Mouse (Mus musculus) spleen, postnatal 10 days (tissue): ENCODE results near the gene Sh2d5.

Source experiments
- DNase-seq, 2 experiments: peaks; one replicate each; pipeline ENCODE4 v3.0.0; 2021 to 2022; ENCODE audit warnings: low spot score in 2 of 2

Gene Sh2d5

DNA sequence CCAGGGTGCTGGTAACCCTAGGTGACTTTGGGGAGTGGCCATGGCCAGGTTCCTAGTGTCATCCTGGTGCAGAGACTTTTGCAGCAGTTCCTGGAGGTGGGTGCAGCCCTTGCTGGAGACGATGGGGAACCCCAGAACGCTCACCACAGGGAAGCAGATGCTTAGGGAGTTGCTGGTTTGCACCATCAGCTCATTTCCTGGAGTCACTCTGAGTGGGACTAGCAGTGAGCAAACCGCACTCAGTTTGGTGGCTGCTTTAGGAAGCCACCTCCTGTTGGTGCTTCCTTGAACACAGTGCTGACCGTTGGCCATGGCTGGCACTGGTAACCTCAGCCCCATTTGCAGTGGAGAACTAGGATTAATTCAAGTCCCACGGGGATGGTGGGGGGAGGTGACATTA, 9.3 kb downstream of the Sh2d5 start:
- peak in 1 of 2 experiments; percentile 15 for DNase-seq

DNA sequence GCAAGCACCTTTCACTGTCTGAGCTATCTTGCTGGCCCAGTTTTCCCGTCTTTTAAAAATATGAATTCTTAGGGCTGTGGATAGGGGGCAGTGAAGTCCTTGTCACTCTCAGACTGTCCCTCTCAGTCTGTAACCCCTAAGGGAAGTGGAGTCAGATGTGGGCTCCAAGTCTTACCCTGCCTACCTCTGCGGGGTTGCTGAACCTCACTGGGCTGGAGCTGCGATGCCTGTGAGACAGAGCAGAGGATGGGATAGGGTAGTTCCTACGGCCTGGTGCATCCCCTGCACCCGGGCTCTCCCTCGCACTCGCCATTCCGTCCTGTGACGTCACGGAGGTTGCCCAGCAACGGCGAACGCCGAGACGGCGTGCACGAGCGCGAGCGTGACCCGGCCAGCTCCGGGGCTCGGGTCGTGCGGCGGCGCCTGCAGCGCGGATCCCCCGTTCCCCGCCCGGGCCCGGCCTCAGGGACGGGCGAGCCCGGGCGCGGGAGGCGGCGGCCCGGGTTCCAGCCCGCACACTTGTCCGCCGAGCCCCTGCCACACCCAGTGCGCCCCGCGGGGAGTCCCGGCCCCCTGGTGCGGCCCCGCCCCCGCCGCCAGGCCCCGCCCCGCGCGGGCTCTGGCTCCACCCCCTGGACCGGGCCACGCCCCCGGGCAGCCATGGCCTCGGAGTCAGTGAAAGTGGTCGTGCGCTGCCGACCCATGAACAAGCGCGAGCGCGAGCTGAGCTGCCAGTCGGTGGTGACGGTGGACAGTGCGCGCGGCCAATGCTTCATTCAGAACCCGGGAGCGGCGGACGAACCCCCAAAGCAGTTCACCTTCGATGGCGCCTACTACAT, 11.9 kb downstream of the Sh2d5 start:
- DNase-seq, result peak; percentile 83 to 91

DNA sequence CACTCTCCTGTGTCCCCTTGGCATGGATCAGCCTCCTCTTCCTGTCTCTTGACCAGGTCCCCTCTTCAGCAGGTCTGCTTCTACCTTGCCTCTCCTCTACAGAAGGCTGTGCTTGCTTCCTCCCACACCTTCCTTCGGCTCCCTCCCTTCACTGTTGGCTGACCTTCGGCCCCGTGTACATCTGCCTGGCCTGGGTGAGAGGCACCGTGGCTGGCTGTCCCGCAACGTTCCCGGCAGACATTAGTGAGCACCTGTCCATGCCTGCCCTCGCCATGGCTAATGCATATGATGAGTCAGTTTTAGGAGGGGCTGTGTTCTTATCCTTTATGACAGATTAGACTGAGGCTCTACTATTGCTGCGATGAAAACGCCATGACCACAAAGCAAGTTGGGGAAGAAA, 17.7 kb downstream of the Sh2d5 start:
- no peak for DNase-seq

DNA sequence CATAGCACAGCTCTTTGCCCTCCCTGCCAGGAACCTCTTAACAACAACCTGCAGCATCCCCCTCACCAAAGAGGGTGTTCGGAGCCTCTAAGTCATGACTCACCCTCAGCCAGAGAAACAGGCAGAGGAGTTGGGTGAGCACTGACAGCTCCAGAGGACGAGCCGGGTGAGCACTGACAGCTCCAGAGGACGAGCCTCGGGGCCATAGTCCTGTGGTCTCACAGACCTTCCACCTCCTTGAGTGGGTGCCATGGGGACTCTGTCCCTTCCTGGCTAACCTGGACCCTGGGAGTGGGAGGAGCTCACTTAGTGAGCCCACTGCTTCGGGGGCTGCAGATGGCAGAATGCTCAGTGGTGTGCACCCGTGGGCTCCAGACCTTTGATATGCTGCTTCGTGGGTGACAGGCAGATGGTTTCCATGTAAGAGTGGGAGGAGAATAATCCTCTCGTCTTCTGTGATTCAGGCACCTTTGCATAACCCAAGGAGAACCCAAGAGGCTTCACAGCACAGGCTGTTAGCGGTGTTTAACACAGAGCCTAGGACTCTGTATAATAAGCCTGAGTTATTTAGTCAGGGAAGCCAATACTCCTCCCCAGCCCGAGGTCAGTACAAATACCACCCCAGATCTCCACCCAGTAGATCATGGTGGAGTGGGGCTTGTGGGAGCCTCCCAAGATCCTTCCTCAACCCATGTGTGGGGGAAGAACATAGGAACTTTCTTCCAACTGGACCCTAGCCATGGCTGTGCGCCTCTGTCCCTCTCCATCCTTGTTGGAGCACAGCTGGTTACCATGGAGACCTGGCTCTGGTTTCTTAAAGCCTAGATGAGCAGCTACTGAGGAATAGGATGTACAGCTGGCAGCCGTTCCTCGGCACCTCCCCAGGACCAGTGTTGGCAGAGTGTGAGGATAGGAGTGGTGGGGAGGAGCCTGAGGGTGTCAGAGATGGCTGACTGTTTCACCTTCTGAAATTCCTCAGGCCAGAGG, 22.1 kb downstream of the Sh2d5 start:
- no peak for DNase-seq

- DNase-seq, result no peak
These were observed 28.1 kb downstream of the Sh2d5 start for GRCm38 (mm10) chr4:138278346-138278745.

GRCm38 (mm10) chr4:138282834-138283233, 32.6 kb downstream of the Sh2d5 start:
- peak; percentile 34 to 74 for DNase-seq

DNA sequence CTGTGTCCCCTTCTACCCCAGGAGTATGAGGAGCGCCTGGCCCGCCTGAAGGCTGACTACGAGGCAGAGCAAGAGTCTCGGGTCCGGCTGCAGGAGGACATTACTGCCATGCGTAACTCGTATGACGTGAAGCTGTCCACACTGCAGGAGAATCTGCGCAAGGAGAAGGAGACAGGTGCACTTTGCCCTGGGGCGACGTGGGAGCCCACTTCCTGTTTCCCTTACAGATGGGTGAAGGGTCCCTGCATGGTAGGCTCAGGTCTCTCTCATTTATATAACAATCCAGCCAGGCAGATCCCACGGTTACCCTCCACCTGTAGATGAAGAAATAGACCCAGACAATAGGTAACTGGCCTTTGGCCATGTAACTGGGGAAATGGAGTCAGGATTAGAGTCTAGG, 36.2 kb downstream of the Sh2d5 start:
- DNase-seq, result no peak

DNA sequence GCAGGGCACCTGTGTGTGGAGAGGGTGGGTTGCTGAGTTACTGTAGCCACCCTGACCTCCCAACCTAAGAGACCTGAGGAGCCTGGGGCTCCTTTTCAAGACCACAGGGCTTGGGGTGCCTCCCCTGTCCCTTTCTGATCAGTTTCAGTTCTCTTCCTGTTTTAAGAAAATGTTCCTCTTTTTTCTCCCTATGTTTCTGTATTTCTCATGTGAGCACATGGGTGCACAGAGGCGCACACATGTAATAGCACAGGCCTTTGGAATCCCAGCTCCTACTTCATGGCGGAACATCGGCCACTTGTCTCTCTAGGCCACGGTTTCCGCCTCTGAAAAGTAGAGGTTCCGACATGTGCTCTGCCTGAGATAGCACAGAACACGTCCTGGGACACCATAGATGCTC, 38.5 kb downstream of the Sh2d5 start:
- DNase-seq, result no peak

GRCm38 (mm10) chr4:138292028-138292427, 41.8 kb downstream of the Sh2d5 start:
- no peak for DNase-seq

DNA sequence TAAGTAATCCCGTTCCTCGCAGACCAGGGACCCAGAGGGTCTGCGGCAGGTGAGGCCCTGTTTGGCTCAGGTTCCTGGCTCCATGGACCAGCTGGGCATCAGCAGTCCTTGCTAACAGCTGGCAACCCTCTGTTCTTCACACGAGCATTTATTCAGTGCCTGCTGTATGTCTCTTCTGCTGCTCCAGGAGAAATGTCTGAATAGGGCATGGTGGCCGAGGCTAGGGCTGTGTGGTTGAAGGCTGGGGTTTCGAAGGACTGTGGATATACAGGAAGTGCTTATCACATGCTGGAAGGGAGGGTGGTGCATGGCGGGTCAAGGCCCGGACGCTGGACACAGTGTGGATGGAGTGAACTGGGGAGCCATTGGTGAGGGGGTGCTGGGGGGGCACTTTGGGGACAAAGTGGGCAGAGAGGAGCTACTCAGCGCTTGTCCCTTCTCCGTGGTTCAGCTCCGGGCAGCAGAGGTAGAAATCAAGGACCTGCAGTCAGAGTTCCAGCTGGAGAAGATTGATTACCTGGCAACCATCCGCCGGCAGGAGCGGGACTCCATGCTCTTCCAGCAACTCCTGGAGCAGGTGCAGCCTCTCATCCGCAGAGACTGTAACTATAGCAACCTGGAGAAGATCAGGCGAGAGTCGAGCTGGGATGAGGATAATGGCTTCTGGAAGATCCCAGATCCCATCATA, 43.2 kb downstream of the Sh2d5 start:
- DNase-seq, result no peak

GRCm38 (mm10) chr4:138293949-138294550, 43.8 kb downstream of the Sh2d5 start:
- no peak for DNase-seq

GRCm38 (mm10) chr4:138301271-138301780, 51.1 kb downstream of the Sh2d5 start:
- DNase-seq, result no peak

DNA sequence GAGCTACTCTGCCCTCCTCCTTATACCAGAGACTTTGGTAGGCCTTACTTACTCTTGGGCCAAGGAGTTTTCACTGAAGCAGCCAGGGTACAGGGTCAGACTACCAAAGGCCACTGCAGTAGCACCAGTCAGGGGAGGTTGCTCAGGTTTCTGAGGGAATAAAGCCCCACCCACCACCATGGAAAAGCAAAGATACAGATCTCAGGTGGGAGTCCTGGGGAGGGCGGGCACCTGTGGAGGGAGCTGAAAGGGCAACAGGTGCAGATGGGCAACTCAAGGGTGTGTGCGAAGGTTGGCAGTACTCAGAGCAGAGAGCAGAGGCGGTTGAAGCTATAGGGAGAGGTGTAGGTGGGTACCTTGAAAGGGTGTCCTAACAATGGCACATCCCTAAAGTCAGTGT, 52.8 kb downstream of the Sh2d5 start:
- no peak for DNase-seq

- DNase-seq, result peak in 1 of 2 experiments; percentile 53
These were observed 53.5 kb downstream of the Sh2d5 start for GRCm38 (mm10) chr4:138303742-138304141.

GRCm38 (mm10) chr4:138304340-138305104, 54.3 kb downstream of the Sh2d5 start, which contains the start of gene Ddost:
Gene Ddost, plus strand, starts transcription at chr4:138304730.
- DNase-seq, result peak; percentile 88 to 97

DNA sequence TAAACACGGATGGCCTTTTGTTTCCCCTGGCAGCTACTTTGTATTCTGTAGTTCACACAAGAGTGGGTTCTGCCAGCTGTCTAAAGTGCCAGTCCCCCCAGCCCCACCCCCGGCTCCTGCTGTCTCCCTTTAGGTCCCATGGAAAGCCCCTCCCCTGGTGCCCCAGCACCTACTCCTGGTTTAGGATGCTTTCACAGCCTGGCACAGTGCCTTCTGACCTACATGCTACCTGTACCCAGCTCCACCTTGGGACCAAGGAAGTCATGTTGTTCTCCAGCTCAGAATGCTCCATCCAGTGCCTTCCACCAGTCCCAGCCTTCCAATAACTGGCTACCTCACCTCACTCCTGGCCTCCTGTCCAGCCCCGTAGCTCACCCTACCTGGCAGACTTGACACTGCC, 56.8 kb downstream of the Sh2d5 start:
- no peak for DNase-seq

DNA sequence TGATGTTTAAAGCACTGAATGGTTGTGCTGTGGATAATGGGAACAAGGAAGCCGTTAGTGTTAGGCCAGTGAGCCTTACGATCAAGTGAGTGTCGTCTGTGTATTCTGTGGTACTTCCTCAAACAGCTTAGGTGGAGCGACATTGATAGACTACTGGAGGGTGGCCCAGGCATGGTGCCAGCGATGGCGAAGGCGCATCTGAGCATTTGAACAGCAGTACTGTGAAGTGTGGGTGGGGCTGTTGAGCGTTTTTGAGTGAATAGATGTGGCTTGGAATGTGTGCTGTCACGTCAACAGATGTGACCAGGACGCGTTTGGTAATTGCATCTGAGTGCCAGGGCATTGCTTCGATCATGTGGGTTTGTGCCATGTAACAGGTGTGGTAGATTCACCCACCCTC, 57.5 kb downstream of the Sh2d5 start:
- DNase-seq, result no peak

GRCm38 (mm10) chr4:138310311-138310910, 60.2 kb downstream of the Sh2d5 start:
- DNase-seq, result no peak
